Mouse (Mus musculus) kidney, adult 2 months (tissue): ENCODE measurements around the gene F11. TPM values are rescaled to one million over a fixed set of nuclear protein-coding genes. Genes with fewer than 3 reads are reported as not detected.

Experiments
- DNase-seq: peaks from one replicate; pipeline ENCODE4 v3.0.0; 2021
- H3K27ac ChIP-seq: fragments of 200-500 bp; 2 replicates; pipeline ENCODE4 v1.5.1; 2012; ENCODE audit warnings: low read depth, low read length, control low read depth, inconsistent platforms; ENCODE audit not compliant: insufficient read depth
- H3K27me3 ChIP-seq: fragments of 200-500 bp; replicated peaks from 2 replicates; pipeline ENCODE4 v1.6.1; 2012; ENCODE audit warnings: mild to moderate bottlenecking, moderate library complexity, low read length, inconsistent platforms; ENCODE audit not compliant: control insufficient read depth, insufficient read depth
- H3K36me3 ChIP-seq: fragments of 200-500 bp; 2 replicates; pipeline ENCODE4 v1.6.1; 2012; ENCODE audit warnings: mild to moderate bottlenecking, moderate library complexity, low read length, inconsistent platforms; ENCODE audit not compliant: control insufficient read depth, insufficient read depth
- H3K4me1 ChIP-seq: fragments of 200-500 bp; 2 replicates; pipeline ENCODE4 v1.6.1; 2011; ENCODE audit warnings: low read length; ENCODE audit not compliant: control insufficient read depth, insufficient read depth
- H3K4me3 ChIP-seq: fragments of 200-500 bp; 2 replicates; pipeline ENCODE4 v1.5.1; 2011; ENCODE audit warnings: mild to moderate bottlenecking, low read depth, low read length, control low read depth; ENCODE audit not compliant: insufficient read depth
- CTCF ChIP-seq: fragments of 200-500 bp; conservative IDR thresholded peaks from 2 replicates; pipeline ENCODE4 v1.5.1; 2011; ENCODE audit warnings: low read depth, mild to moderate bottlenecking, control low read depth, low read length, moderate library complexity, mixed read lengths; ENCODE audit not compliant: insufficient read depth, insufficient read length
- POLR2A ChIP-seq: fragments of 200-500 bp; IDR thresholded peaks from one replicate; pipeline ENCODE4 v1.6.1; 2011; ENCODE audit warnings: low read depth, low read length, control low read depth
- whole genome bisulfite sequencing: fragments of 180-500 bp; shearing (Covaris S2); methylation state at CpG from one replicate; pipeline ENCODE4 v1.1.7; 2018; 5-methylcytosine and 5-hydroxymethylcytosine counted together
- polyA plus RNA-seq: library from polyadenylated mRNA; depleted of rRNA; stranded (reverse); fragments of >200 nt; gene quantifications from 2 replicates; pipeline ENCODE4 v1.2.3, GENCODE M21; 2012

F11 gene
- polyA plus RNA-seq, 1 experiment: not detected

DNA sequence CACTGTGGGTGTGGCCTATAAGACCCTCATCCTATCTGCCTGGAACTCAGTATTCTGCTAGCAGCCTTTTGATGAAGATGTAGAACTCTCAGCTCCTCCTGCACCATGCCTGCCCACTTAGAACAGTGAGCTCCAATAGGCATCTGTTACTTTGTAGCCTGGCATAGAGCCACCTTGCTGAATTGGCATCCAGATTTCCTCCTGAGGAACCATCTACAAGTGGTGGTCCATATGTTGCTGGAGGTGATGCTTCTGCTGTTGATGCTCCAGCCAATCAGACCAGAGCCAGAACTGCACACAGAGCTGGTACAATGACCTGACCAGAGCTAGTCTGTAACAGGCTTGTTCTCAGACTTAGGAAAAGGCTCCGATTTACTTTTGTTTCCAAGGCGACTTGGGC lies 30.0 kb upstream of the F11 start:
- H3K4me1 ChIP-seq: no peaks in the 10 kb centered on the region
- 91% methylated on average over 2 of the region's 2 CpGs for WGBS
- no peak overlapping the region for H3K27ac ChIP-seq
- H3K36me3 ChIP-seq: no peaks in the 10 kb centered on the region
- DNase-seq: no peak
- no peaks in the 10 kb centered on the region for H3K27me3 ChIP-seq
- no peak overlapping the region for H3K4me3 ChIP-seq
- no peak for TF ChIP-seq POLR2A
- TF ChIP-seq CTCF: no peak

DNA sequence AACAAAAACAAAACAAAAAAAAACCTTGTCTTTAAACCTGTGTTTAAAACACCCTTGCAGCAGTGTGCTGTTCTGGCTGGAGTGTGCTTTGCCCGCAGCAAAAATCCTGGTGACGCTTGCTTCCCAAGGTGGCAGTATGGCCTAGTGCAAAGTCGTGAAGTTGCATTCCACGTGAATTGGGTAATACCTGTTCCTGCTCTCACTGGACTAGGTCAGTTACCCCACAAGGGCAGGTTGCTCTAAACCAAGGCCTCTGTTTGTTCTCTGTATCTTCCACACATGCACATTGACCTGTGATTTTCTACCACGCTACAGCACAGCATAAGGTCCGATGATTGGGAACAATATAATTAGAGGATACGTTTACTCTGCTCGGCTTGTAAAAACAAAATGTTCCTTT lies 19.8 kb upstream of the F11 start:
- DNase-seq: peak; percentile 37
- H3K4me1 ChIP-seq: no peaks in the 10 kb centered on the region
- H3K36me3 ChIP-seq: no peaks in the 10 kb centered on the region
- H3K27ac ChIP-seq: no peak overlapping the region
- TF ChIP-seq CTCF (peak; percentile 16; the same call in 1 of the 2 replicates), POLR2A (no peak)
- H3K4me3 ChIP-seq: no peak overlapping the region
- 65% methylated on average over 8 of the region's 8 CpGs for WGBS
- no peaks in the 10 kb centered on the region for H3K27me3 ChIP-seq

DNA sequence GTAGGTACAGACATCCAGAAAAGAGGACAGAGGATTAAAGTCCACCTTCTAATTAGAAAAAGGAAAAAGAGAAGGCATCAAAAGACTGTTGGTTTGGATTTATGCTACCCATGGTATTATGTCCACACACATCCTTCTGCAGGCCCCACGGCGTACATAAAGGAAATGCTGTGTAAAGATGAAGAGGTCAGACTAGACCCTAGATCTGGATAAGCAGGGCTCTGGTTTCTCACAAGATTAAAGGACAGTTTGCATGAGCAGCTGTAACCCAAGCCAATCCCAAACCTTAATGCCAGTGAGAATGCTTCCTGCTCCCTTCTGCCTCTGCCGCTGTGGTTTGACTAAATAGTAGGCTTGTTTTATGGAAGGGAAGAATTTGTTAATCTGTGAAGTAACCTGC lies 15.6 kb upstream of the F11 start:
- Histone ChIP-seq H3K4me3 (no peak overlapping the region), H3K27me3 (no peaks in the 10 kb centered on the region), H3K4me1 (no peaks in the 10 kb centered on the region), H3K36me3 (no peaks in the 10 kb centered on the region), H3K27ac (no peak overlapping the region)
- no peak for DNase-seq
- WGBS: 64% methylated on average over 3 of the region's 3 CpGs
- no peak for TF ChIP-seq CTCF
- TF ChIP-seq POLR2A: no peak

DNA sequence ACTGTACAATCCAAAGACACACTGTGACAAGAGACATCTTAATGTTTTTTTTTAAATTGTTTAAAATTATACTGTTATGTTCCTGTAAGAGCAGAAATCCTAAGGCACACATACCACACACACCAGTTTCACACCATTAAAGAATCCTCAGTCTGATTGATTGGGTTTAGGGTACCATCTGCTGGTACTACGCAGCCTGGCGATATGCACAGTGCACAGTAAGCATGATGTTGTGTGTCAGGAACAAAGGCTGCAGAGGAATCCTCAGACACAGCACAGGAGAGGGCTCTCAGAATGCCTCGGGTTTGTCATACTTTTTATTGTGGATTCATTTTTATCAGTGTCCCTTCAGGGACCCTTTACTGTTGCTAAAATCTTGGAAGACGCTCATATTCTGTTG lies 12.5 kb upstream of the F11 start:
- H3K4me3 ChIP-seq: no peak overlapping the region

DNA sequence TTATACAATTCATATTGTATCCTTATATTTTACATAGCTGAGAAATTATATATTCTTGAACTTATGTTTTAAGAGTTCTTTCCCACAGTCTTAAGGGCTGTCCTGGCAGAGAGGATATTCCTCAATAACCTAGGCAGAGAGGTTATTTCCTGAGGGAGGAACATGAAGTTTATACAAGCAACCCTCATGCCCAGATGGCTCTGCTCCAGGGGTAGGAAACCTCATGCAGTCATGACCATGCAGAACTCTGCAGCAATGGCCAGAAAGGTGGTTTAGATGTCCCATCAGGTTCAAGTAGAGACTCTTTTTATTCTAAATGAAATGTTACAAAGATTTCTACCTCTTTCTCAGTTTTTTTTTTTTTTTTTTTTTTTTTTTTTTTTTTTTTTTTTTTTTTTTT lies 7.2 kb upstream of the F11 start:
- no peak overlapping the region for H3K27ac ChIP-seq
- H3K36me3 ChIP-seq: no peaks in the 10 kb centered on the region
- H3K4me1 ChIP-seq: 0 out of 2 replicates have a peak, but pooled peaks cover 3% of the 10 kb centered on the region
- TF ChIP-seq CTCF: no peak
- TF ChIP-seq POLR2A: no peak
- H3K27me3 ChIP-seq: no peaks in the 10 kb centered on the region
- DNase-seq: no peak
- no peak overlapping the region for H3K4me3 ChIP-seq

More for the DNA sequence above, 12.5 kb upstream of the F11 start:
- Histone ChIP-seq H3K27ac (no peak overlapping the region), H3K4me1 (no peaks in the 10 kb centered on the region), H3K27me3 (no peaks in the 10 kb centered on the region), H3K36me3 (no peaks in the 10 kb centered on the region)
- no peak for DNase-seq
- WGBS: 83% methylated on average over 4 of the region's 4 CpGs
- no peak for TF ChIP-seq CTCF
- no peak for TF ChIP-seq POLR2A

- Histone ChIP-seq H3K4me1 (0 out of 2 replicates have a peak, but pooled peaks cover 3% of the 10 kb centered on the region), H3K27me3 (no peaks in the 10 kb centered on the region), H3K4me3 (no peak overlapping the region), H3K36me3 (no peaks in the 10 kb centered on the region), H3K27ac (no peak overlapping the region)
- no peak for TF ChIP-seq CTCF
- no peak for TF ChIP-seq POLR2A
- no peak for DNase-seq
Measured at GRCm38 (mm10) chr8:45268485-45268884, 6.7 kb upstream of the F11 start.

DNA sequence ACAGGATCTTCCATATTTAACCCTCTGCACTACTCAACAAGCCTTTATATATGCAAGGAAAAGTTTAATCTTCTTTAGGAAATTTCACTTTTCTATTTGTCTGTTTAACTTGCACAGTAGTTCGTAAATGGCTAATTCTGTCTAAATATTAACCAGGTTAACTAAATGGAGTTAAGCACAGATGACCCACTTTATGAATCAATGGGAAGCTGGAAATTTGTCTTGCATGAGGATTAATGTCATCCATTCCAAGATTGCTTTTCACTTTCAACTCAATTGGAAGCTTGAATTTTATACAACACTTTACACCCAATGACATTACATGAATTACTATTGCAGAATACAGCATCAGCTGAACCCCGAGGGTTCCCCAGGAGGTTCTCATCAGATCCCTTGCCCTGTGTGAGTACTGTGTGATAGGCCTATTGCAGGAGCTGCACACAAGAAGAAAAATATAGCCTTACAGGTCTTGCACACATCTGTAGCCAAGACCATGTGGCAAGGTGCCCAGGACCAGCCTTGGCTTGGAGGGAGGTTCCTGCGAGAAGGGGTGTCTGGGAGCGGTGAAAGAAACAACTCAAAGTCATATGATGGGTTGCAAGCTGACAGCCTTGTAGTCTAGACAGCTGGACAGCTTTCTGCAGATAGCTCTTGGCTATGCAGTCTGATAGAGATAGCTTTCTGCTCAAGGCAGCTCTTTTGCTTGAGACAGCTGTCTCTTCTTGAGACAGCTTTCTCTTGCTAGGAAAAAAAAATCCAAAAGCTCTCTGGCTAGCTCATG lies 6.0 kb upstream of the F11 start:
- DNase-seq: peak; percentile 17
- H3K4me1 ChIP-seq: 0 out of 2 replicates have a peak, but pooled peaks cover 3% of the 10 kb centered on the region
- H3K27me3 ChIP-seq: no peaks in the 10 kb centered on the region
- no peaks in the 10 kb centered on the region for H3K36me3 ChIP-seq
- TF ChIP-seq POLR2A: no peak
- TF ChIP-seq CTCF: no peak
- no peak overlapping the region for H3K4me3 ChIP-seq
- WGBS: 43% methylated on average over 4 of the region's 4 CpGs
- H3K27ac ChIP-seq: no peak overlapping the region
